Mouse (Mus musculus) CD8-positive naive resting alpha-beta T cell, adult 57 days (primary cell): Measurements from ENCODE around the gene Esp16. TPM values are rescaled to one million over a fixed set of nuclear protein-coding genes. Genes with fewer than 3 reads are reported as not detected.

Experiments used
- total RNA-seq: library from RNA; stranded (reverse); gene quantifications from one replicate; pipeline ENCODE4 v1.2.4, GENCODE M21; 2023

The Esp16 gene
- total RNA-seq, result not detected

GRCm38 (mm10) chr17:39535842-39536241 is at the start of gene Esp16:
Gene Esp16 (plus strand): TSS chr17:39536142.

Other genes with a start within 250 kb of the Esp16 start
- gene Esp18, start 129.8 kb upstream of the Esp16 start, total RNA-seq, result not detected
- gene Esp15, start 104.8 kb downstream of the Esp16 start, total RNA-seq, result not detected